Mouse (Mus musculus) limb, embryonic 10.5 days (tissue): Measurements from ENCODE around the gene Oas1f. TPM values are rescaled to one million over a fixed set of nuclear protein-coding genes. Genes with fewer than 3 reads are reported as not detected.
A peak's percentile ranks its signal among the peaks of the same experiment; 100 is the strongest.
"Not testable (repeated sequence)": the region's sequence is repeated elsewhere in the genome, so short reads cannot be mapped to it uniquely, and the experiment has no call there.

Experiments used
- DNase-seq: peaks from one replicate; pipeline ENCODE4 v3.0.0-alpha.2; 2017; ENCODE audit warnings: low spot score
- H3K27ac ChIP-seq: fragments of 300-500 bp; sonication (generic); 2 replicates; pipeline ENCODE4 v1.5.1; 2016; ENCODE audit warnings: mild to moderate bottlenecking
- H3K27me3 ChIP-seq: fragments of 300-500 bp; sonication (generic); 2 replicates; pipeline ENCODE4 v1.6.1; 2016; ENCODE audit warnings: low read depth, mild to moderate bottlenecking; ENCODE audit not compliant: poor library complexity, severe bottlenecking
- H3K36me3 ChIP-seq: fragments of 300-500 bp; sonication (generic); 2 replicates; pipeline ENCODE4 v1.6.1; 2016; ENCODE audit warnings: mild to moderate bottlenecking, moderate library complexity
- H3K4me1 ChIP-seq: fragments of 300-500 bp; sonication (generic); 2 replicates; pipeline ENCODE4 v1.6.1; 2016
- H3K4me3 ChIP-seq: fragments of 300-500 bp; sonication (generic); 2 replicates; pipeline ENCODE4 v1.5.1; 2016; ENCODE audit warnings: mild to moderate bottlenecking, moderate library complexity
- H3K9me3 ChIP-seq: fragments of 300-500 bp; sonication (generic); replicated peaks from 2 replicates; pipeline ENCODE4 v1.6.1; 2016; ENCODE audit warnings: mild to moderate bottlenecking
- WGBS: fragments of 180-500 bp; shearing (Covaris S2); methylation state at CpG from one replicate; pipeline ENCODE4 v1.1.7; 2016; 5-methylcytosine and 5-hydroxymethylcytosine counted together
- polyA plus RNA-seq: library from polyadenylated mRNA; unstranded; fragments of >200 nt; fragmentation: Nextera tagmentation; extraction: Ambion mirVana; gene quantifications from 2 replicates; pipeline ENCODE4 v1.2.1, GENCODE M21; 2016

Gene Oas1f
- polyA plus RNA-seq, 1 experiment from 2014 or later: not detected

DNA sequence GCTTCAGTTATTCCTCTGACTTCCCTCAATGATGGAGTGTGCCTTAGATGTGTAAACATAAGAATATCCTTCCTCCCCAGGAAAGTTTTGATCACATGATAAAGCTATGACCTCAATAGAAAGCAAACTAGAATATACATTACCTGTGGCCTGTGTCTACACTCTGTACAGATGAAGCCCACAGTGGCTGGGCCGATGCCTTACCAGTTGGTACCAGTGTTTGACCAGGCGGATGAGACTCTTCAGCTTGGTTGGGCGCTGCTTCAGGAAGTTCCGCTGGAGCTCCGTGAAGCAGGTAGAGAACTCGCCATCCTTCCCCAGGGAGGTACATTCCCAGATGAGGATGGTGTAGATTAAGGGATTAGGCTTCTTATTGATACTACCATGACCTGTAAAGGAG, 34.5 kb downstream of the Oas1f start:
- H3K9me3 ChIP-seq, H3K27me3 ChIP-seq, H3K27ac ChIP-seq, H3K4me3 ChIP-seq, DNase-seq, H3K36me3 ChIP-seq, H3K4me1 ChIP-seq: not testable (repeated sequence)
- 94% methylated on average over 6 of the region's 6 CpGs for WGBS

GRCm38 (mm10) chr5:120887413-120887812, 40.2 kb downstream of the Oas1f start, which contains the start of gene Oas1g:
Oas1g (minus strand) TSS chr5:120887613.
- H3K4me3 ChIP-seq, H3K27ac ChIP-seq, H3K4me1 ChIP-seq, DNase-seq, H3K36me3 ChIP-seq, H3K9me3 ChIP-seq: not testable (repeated sequence)
- H3K27me3 ChIP-seq: peaks cover 12% of the 10 kb centered on the region; the same call in 1 of the 2 replicates
- 27% methylated on average over 6 of the region's 9 CpGs for WGBS

- Histone ChIP-seq H3K27ac (no peak overlapping the region), H3K4me1 (no peaks in the 10 kb centered on the region), H3K9me3 (no peaks in the 10 kb centered on the region), H3K36me3 (no peaks in the 10 kb centered on the region), H3K4me3 (no peak overlapping the region), H3K27me3 (peaks cover 12% of the 10 kb centered on the region; the same call in 1 of the 2 replicates)
- 45% methylated on average over 6 of the region's 6 CpGs for WGBS
- DNase-seq: peak; percentile 10
Observed at GRCm38 (mm10) chr5:120887831-120888230, 40.7 kb downstream of the Oas1f start.

DNA sequence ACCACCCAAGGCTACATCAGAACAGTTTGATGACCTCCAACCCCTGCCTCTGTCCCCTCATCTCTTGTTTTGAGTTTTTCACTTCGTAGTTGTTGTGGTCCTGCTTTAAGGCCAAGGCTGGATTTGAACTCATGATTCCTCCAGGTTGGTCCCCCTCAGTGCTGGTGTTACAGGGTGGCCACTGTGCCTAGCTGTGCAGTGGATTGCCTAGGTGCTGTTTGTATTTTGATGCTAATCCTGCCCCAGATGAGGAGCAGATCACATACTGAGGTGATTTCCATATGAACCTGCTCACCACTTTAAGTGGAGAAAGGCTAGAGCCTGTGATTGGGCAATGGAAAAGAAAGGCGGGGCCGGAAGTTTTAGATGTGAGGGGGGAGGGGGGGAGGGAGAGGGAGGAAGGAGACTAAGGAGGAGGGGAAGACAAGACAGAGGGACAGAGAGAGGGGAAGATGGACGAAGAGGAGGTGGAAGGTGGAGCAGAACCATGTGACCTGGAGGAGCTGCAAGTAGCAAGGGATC, 41.2 kb downstream of the Oas1f start:
- not testable (repeated sequence) for H3K27ac ChIP-seq, H3K9me3 ChIP-seq, H3K4me3 ChIP-seq, DNase-seq, H3K36me3 ChIP-seq, H3K4me1 ChIP-seq
- WGBS: 35% methylated on average over 4 of the region's 4 CpGs
- H3K27me3 ChIP-seq: peaks cover 12% of the 10 kb centered on the region; the same call in 1 of the 2 replicates

- H3K27me3 ChIP-seq: peaks cover 12% of the 10 kb centered on the region; the same call in 1 of the 2 replicates
- no peaks in the 10 kb centered on the region for H3K9me3 ChIP-seq
- no peak for DNase-seq
- 83% methylated on average over 2 of the region's 2 CpGs for WGBS
- H3K4me1 ChIP-seq: no peaks in the 10 kb centered on the region
- H3K4me3 ChIP-seq: no peak overlapping the region
- H3K27ac ChIP-seq: no peak overlapping the region
- no peaks in the 10 kb centered on the region for H3K36me3 ChIP-seq
Observed at GRCm38 (mm10) chr5:120890026-120890425, 42.9 kb downstream of the Oas1f start.

DNA sequence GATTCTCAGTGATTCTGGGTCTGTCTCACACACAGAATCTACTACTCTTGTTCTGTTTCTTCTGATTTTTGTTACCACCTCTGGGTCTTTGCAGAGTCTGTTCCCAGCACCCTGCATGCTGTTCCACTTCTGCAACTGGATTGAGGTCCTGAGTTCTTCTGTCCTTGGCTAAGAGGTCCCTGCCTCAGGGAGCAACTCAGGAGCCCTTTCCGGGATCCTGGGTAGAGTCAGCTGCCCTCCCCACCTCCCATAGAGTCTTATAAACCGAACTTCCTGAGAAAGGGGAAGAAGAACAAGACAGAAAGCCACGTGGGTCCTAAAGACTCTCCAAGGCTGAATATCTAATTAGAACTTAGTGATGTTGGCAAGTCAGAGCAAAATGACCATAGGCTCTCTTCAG, 43.8 kb downstream of the Oas1f start:
- 66% methylated on average over 3 of the region's 3 CpGs for WGBS
- Histone ChIP-seq H3K27ac (no peak overlapping the region), H3K27me3 (peaks cover 12% of the 10 kb centered on the region; the same call in 1 of the 2 replicates), H3K4me3 (no peak overlapping the region), H3K36me3 (no peaks in the 10 kb centered on the region), H3K4me1 (no peaks in the 10 kb centered on the region), H3K9me3 (no peaks in the 10 kb centered on the region)
- DNase-seq: no peak

DNA sequence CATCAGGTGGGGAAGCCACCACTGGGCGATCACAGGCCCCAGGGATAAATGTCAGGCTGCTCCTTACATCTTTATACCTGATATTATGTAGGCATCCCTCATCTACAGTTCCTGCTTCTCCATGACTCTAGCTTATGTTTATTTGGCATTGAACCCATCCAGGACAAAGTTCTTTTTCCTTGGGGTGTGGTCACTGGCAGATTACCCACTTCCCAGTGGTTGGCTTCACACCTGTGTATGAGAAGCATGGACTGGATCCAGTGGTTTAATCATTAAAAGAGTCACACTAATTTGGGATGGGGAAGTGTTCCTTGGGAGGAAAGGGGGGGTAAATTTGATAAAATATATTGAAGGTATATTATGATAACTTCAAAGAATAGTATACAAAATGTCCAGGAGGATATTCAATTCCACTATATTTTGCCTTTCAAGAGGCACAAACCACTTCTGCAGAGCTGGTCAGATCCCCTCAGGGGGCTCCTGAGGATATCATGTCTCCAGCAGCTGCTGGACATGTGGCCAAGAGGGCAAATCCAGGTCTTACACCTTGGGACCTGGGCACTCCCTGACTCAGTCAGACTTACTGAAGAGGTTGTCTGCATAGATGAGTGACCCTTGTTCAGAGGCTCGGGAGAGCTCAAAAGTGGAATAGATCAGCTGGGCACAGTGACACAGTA, 44.5 kb downstream of the Oas1f start:
- H3K36me3 ChIP-seq, DNase-seq, H3K4me3 ChIP-seq, H3K9me3 ChIP-seq, H3K4me1 ChIP-seq, H3K27ac ChIP-seq: not testable (repeated sequence)
- H3K27me3 ChIP-seq: peaks cover 11% of the 10 kb centered on the region; the same call in 1 of the 2 replicates
- WGBS: 70% methylated on average over 2 of the region's 2 CpGs

DNA sequence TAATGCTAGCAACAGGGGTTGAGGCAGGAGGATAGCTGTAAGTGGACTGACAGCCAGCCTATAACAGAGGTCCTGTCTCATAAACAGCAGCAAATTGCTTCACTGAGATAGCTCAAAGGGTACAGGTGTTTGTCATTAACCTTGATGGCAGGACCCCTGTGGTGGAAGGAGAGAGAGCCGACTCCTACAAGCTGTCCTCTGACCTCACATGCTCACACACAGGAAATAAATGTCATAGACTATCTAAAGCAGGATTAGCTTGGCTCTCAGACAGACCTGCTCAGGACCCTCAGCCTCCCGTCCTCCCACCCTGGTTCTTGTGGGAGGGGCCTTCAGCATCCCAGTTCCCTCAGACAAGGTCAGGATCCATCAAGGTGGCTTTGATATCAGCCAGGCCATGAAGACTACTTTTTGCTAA, 45.1 kb downstream of the Oas1f start:
- 26% methylated on average over 2 of the region's 2 CpGs for WGBS
- H3K27me3 ChIP-seq: peaks cover 7% of the 10 kb centered on the region; the same call in 1 of the 2 replicates
- no peak overlapping the region for H3K4me3 ChIP-seq
- no peaks in the 10 kb centered on the region for H3K36me3 ChIP-seq
- no peaks in the 10 kb centered on the region for H3K9me3 ChIP-seq
- H3K27ac ChIP-seq: no peak overlapping the region
- no peaks in the 10 kb centered on the region for H3K4me1 ChIP-seq
- no peak for DNase-seq

DNA sequence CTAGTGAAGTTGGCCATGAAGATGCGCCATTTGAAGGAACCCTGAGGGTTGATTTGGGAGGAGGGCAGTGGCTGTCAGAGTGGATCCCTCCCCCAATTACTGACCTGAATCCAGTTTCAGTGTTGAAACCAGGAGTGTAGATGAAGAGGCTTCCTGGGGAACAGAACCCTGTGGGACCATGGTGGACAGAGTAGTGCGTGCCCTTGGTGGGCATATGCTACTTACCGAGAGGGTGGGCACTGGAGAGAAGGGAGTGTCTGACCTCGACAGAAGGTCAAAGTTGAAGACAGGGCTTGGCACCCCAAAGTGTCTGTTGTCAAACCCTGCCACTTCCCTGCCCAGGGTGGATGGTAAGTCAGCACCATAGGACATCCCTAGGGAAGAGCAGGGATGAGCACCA, 46.7 kb downstream of the Oas1f start:
- 97% methylated on average over 4 of the region's 4 CpGs for WGBS
- DNase-seq, H3K9me3 ChIP-seq, H3K27me3 ChIP-seq, H3K27ac ChIP-seq, H3K4me3 ChIP-seq, H3K4me1 ChIP-seq, H3K36me3 ChIP-seq: not testable (repeated sequence)

DNA sequence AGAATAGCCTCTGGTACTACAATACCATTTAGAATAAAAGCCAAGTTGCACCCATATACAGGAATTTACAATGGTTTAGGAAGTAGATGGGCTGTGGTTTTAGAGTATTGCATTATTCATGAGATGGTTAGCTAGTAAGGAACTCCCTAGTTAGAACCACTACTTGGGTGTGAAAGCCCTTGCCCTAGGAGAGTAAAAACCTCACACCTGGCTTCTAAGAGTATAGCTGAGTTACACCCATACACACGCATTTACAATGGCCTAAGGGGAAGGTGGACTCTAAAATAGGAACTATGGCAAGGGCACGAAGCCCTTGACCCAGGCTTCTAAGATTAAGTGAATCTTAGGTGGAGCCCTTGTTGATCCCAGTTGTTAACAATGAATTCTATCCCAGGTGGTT, 47.5 kb downstream of the Oas1f start:
- not testable (repeated sequence) for H3K4me1 ChIP-seq, H3K4me3 ChIP-seq, H3K36me3 ChIP-seq, DNase-seq, H3K27ac ChIP-seq, H3K27me3 ChIP-seq, H3K9me3 ChIP-seq
- WGBS: 77% methylated on average over 2 of the region's 2 CpGs

DNA sequence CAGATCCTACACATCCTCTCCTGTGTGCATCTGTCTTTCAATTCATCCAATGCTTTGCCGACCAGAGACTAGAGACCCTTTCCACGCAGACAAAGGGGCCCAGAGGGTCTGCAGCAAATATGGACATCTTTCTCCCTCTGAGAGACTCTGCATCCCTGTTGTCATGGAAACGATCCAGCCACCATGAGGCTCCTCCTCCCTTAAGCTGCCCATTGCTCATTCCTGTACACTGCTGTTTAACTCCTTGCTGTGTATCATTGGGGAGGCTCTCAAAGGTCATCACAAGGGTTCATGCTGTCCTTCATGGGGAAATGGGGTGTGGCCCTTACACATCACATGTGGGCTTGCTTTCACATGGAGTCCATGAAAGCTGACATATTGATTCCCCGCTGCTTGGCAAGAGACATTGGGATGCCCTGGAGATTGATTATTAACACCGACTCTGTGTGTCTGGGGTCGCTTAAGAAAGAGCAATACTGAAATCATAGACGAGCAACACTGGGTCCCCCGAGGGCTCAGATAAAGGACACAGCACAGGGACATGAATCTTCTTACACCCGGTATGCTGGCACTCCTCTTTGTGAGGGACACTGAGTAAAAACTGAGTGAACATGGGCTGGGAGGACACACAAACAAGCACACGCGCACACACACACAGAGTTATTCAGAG, 48.2 kb downstream of the Oas1f start:
- Histone ChIP-seq H3K27me3 (no peaks in the 10 kb centered on the region), H3K36me3 (no peaks in the 10 kb centered on the region), H3K4me1 (no peaks in the 10 kb centered on the region), H3K9me3 (no peaks in the 10 kb centered on the region), H3K4me3 (no peak overlapping the region), H3K27ac (no peak overlapping the region)
- 93% methylated on average over 11 of the region's 11 CpGs for WGBS
- DNase-seq: no peak

GRCm38 (mm10) chr5:120898307-120898706, 51.1 kb downstream of the Oas1f start:
- Histone ChIP-seq H3K27ac (no peak overlapping the region), H3K4me3 (no peak overlapping the region), H3K9me3 (no peaks in the 10 kb centered on the region), H3K27me3 (no peaks in the 10 kb centered on the region), H3K4me1 (no peaks in the 10 kb centered on the region), H3K36me3 (no peaks in the 10 kb centered on the region)
- no peak for DNase-seq
- WGBS: 87% methylated on average over 6 of the region's 6 CpGs

- Histone ChIP-seq H3K4me1 (no peaks in the 10 kb centered on the region), H3K4me3 (no peak overlapping the region), H3K36me3 (no peaks in the 10 kb centered on the region), H3K9me3 (no peaks in the 10 kb centered on the region), H3K27me3 (no peaks in the 10 kb centered on the region), H3K27ac (no peak overlapping the region)
- DNase-seq: no peak
Observed at GRCm38 (mm10) chr5:120898726-120899125, 51.6 kb downstream of the Oas1f start.
